Mouse (Mus musculus) thymus, adult 2 months (tissue): ENCODE data around the gene Abi3. TPM values are rescaled to one million over a fixed set of nuclear protein-coding genes. Genes with fewer than 3 reads are reported as not detected.

Experiments used
- DNase-seq: peaks from one replicate; pipeline ENCODE4 v3.0.0; 2021
- H3K27ac ChIP-seq: fragments of 200-500 bp; 2 replicates; pipeline ENCODE4 v1.5.1; 2012; ENCODE audit warnings: low read length, control low read depth; ENCODE audit not compliant: control insufficient read depth, insufficient read depth
- H3K27me3 ChIP-seq: fragments of 200-500 bp; 2 replicates; pipeline ENCODE4 v1.6.1; 2012; ENCODE audit warnings: mild to moderate bottlenecking, low read length, moderate library complexity, mixed read lengths; ENCODE audit not compliant: control insufficient read depth, insufficient read depth
- H3K36me3 ChIP-seq: fragments of 200-500 bp; 2 replicates; pipeline ENCODE4 v1.6.1; 2012; ENCODE audit warnings: mild to moderate bottlenecking, low read length, moderate library complexity; ENCODE audit not compliant: control insufficient read depth, insufficient read depth
- H3K4me1 ChIP-seq: fragments of 200-500 bp; replicated peaks from 2 replicates; pipeline ENCODE4 v1.6.1; 2012; ENCODE audit warnings: low read length; ENCODE audit not compliant: control insufficient read depth, insufficient read depth
- H3K4me3 ChIP-seq: fragments of 200-500 bp; 2 replicates; pipeline ENCODE4 v1.5.1; 2012; ENCODE audit warnings: mild to moderate bottlenecking, low read length, control low read depth, moderate library complexity; ENCODE audit not compliant: control insufficient read depth, insufficient read depth
- CTCF ChIP-seq: fragments of 200-500 bp; IDR thresholded peaks from 2 replicates; pipeline ENCODE4 v1.5.1; 2012; ENCODE audit warnings: mild to moderate bottlenecking, control low read depth, low read length, moderate library complexity, borderline replicate concordance; ENCODE audit not compliant: control insufficient read depth, poor library complexity, insufficient read depth; ENCODE audit errors: extremely low read depth
- POLR2A ChIP-seq: fragments of 200-500 bp; IDR thresholded peaks from 2 replicates; pipeline ENCODE4 v1.6.1; 2012; ENCODE audit warnings: mild to moderate bottlenecking, low read length, control low read depth, moderate library complexity; ENCODE audit not compliant: control insufficient read depth, poor library complexity, insufficient read depth; ENCODE audit errors: extremely low read depth
- WGBS: fragments of 180-500 bp; shearing (Covaris S2); methylation state at CpG from one replicate; pipeline ENCODE4 v1.1.7; 2018; 5-methylcytosine and 5-hydroxymethylcytosine counted together
- polyA plus RNA-seq: library from polyadenylated mRNA; depleted of rRNA; stranded (reverse); fragments of >200 nt; gene quantifications from 2 replicates; pipeline ENCODE4 v1.2.3, GENCODE M21; 2012

The Abi3 gene
- polyA plus RNA-seq, 1 experiment: 606 TPM

DNA sequence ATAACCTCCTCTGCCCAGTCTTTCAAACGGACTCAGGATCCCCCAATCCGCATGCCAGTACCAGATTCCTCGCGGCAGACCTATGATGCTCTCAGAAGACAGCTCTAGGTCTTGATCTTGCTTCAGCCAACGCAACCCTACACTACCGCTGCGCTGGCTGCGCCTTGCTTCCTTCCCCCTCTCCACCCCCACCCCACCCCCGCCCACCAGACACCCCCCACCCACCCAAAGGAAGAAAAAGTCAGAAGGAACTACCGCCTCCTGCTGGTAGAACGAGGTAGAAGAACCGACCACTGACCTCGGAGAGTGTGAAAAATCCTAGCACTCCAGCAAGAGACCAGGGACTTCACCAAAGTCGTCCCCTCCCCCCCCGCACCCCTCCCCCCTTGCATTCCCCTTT lies 10.6 kb downstream of the Abi3 start:
- peak overlapping the region; percentile 48 for H3K4me3 ChIP-seq
- H3K27ac ChIP-seq: peak overlapping the region; percentile 47
- no peaks in the 10 kb centered on the region for H3K27me3 ChIP-seq
- peaks cover 34% of the 10 kb centered on the region for H3K36me3 ChIP-seq
- 55% methylated on average over 15 of the region's 15 CpGs for WGBS
- DNase-seq: peak; percentile 33
- no peak for TF ChIP-seq POLR2A
- TF ChIP-seq CTCF: no peak
- peaks cover 78% of the 10 kb centered on the region for H3K4me1 ChIP-seq

DNA sequence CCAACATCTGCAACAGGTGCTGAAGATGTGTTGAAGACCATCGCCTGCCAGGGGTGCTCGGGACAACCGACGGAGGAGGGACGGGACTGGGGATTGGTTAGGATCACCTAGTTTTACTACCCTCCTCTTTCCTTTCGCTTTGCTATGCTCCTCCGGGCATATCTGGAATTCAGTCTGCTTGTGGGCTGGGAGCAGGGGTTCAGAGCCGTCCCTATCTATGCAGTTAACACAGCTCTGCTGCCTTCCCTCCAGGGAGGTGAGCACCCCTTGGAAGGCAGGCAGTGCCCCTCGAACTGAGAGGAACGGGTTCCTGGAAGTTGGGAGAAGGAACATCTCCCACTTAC lies 11.0 kb downstream of the Abi3 start:
- Histone ChIP-seq H3K4me1 (peaks cover 74% of the 10 kb centered on the region), H3K27ac (peak overlapping the region; percentile 47), H3K4me3 (peak overlapping the region; percentile 48), H3K27me3 (no peaks in the 10 kb centered on the region), H3K36me3 (peaks cover 30% of the 10 kb centered on the region)
- TF ChIP-seq POLR2A (no peak), CTCF (peak; percentile 16; the same call in 1 of the 2 replicates)
- no peak for DNase-seq
- WGBS: 21% methylated on average over 10 of the region's 10 CpGs

DNA sequence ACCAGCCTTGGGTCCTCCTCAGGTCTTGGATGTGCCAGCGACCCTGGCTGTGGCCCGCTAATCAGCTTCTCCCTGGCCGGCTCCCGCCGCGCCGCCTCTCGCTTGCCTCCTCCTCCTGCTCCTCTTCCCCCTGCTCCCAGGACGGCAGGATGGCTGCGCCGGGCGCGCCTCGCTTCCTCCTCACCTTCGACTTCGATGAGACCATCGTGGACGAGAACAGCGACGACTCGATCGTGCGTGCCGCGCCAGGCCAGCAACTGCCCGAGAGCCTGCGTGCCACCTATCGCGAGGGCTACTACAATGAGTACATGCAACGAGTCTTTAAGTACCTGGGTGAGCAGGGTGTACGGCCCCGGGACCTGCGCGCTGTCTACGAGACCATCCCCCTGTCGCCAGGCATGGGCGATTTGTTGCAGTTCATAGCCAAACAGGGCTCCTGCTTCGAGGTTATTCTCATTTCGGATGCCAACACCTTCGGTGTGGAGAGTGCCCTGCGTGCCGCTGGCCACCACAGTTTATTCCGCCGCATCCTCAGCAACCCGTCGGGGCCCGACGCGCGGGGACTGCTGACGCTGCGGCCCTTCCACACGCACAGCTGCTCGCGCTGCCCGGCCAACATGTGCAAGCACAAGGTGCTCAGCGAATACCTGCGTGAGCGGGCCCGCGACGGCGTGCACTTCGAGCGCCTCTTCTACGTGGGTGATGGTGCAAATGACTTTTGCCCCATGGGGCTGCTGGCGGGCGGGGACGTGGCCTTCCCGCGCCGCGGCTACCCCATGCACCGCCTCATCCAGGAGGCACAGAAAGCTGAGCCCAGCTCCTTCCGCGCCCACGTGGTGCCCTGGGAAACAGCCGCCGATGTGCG lies 11.6 kb downstream of the Abi3 start:
- peak; percentile 70 for DNase-seq
- no peak; the same call in 1 of the 2 replicates for TF ChIP-seq CTCF
- TF ChIP-seq POLR2A: 0 out of 2 replicates have a peak, but pooled peaks have one; percentile 12
- Histone ChIP-seq H3K36me3 (peaks cover 24% of the 10 kb centered on the region), H3K4me3 (peak overlapping the region; percentile 48), H3K27me3 (no peaks in the 10 kb centered on the region), H3K4me1 (peaks cover 68% of the 10 kb centered on the region), H3K27ac (no peak overlapping the region)
- WGBS: 5% methylated on average over 80 of the region's 80 CpGs

DNA sequence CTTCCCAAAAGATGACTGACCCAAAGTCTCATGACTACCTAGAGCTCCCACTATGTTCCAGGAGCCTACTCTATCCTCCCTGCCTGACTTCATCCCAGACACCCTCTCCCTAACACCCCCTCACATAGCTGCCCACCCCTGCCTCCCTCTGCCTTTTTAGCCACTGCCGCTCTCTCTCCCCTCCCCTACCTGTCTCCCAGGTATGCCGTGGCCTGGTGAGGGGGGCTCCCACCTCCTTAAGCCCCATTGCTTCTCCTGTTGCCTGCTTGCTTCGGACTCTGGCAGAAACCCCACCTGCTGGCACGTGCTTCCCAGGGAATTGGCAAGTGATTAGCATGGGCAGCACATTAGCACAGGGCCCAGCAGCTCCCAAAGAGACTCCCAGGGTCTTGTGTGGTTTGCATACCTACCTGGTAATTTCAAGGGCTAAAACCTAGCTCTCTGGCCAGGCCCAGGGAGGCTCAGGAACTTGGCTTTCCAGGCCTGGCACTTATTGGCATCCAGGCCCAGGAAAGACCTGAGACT lies 12.7 kb downstream of the Abi3 start:
- 66% methylated on average over 4 of the region's 4 CpGs for WGBS
- Histone ChIP-seq H3K36me3 (peaks cover 21% of the 10 kb centered on the region), H3K27ac (no peak overlapping the region), H3K4me1 (peaks cover 67% of the 10 kb centered on the region), H3K4me3 (no peak overlapping the region), H3K27me3 (peaks cover 5% of the 10 kb centered on the region; the same call in 1 of the 2 replicates)
- TF ChIP-seq POLR2A: no peak
- TF ChIP-seq CTCF: no peak
- DNase-seq: no peak

DNA sequence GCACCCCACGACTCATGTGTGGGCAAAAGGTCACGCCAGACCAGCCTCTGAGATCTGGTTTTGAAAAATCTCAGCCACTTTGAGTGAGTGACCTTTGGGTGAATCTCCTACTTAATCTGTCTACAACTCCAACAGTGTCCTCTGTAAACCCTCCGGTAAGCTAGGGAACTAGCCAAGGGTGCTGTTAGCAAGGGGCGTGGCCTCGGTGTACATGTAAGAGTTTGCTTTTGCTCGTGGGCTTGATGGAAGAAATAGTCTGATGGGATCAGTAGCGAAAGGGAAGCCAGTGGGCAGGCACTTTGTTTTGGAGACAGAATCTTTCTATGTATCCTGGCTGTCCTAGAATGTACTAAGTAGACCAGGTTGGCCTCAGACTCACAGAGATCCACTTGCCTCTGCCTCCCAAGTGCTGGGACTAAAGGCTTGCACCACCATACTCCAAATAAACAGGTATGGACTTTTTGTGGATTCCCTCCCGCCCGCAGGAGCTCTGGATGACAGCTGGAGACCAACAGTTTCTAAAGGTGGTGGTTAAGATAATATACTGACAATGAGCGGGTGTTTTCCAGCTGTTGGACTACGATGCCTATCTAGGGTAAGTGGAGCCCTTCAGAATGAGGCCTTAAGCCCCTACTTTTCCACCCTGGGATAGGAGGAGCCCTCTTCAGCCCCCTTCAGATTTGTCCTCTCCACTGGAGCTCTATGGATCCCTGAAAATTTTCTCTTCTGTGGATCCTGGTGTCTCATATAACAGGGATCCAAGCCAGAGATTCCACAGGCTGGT lies 13.9 kb downstream of the Abi3 start:
- no peak overlapping the region for H3K27ac ChIP-seq
- peaks cover 63% of the 10 kb centered on the region for H3K4me1 ChIP-seq
- H3K36me3 ChIP-seq: peaks cover 17% of the 10 kb centered on the region
- WGBS: 64% methylated on average over 11 of the region's 11 CpGs
- TF ChIP-seq POLR2A (no peak), CTCF (no peak)
- H3K27me3 ChIP-seq: peaks cover 5% of the 10 kb centered on the region; the same call in 1 of the 2 replicates
- no peak overlapping the region for H3K4me3 ChIP-seq
- peak; percentile 15 for DNase-seq

DNA sequence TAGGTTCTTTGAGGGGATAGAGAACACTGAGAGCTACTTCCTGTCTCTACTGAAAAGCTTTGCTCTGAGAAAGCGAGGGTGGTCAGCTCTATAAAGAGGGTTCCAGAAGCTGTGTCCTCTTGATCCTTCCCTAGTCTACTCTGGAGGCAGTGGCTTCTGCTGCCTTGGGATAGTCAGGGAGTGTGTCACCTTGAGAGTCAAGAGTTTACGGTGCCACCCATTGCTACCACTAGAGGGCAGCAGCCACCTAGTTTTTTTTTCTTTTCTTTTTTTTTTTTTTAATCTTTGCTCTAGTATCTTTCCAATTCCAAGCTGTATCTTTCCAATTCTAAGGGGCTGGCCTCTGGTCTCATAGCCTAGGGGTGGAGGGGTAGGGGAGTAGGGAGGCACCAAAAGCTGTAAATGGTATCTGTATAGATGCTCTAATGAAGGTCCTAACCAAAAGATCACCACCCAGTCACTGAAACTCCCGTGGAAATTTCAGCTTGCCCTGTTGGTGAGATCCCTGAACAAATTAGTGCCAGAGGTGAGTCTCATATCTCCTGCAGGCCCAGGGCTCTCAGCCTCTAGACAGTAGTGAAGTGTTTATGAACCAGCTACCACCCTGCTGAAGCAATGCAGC lies 14.7 kb downstream of the Abi3 start:
- DNase-seq: peak; percentile 65
- Histone ChIP-seq H3K27ac (no peak overlapping the region), H3K27me3 (peaks cover 5% of the 10 kb centered on the region; the same call in 1 of the 2 replicates), H3K4me1 (peaks cover 56% of the 10 kb centered on the region), H3K4me3 (no peak overlapping the region), H3K36me3 (peaks cover 9% of the 10 kb centered on the region)
- TF ChIP-seq POLR2A (no peak), CTCF (no peak)
- WGBS: 20% methylated on average over 3 of the region's 3 CpGs
